Mouse (Mus musculus) hindbrain, embryonic 11.5 days (tissue): ENCODE measurements at regions not wholly inside any gene's neighbourhood (a gene's known extent, or its start where the extent isn't known, plus 50 kb on each side); places are given as distances from the start of the nearest gene placed in this dataset.
"Not testable (repeated sequence)": the region's sequence is repeated elsewhere in the genome, so short reads cannot be mapped to it uniquely, and the experiment has no call there.

ENCODE experiments used
- ATAC-seq: fragments of 200-750 bp; cut with Nextera tagmentation; 2 replicates; pipeline ENCODE4 v1.8.0; 2017; ENCODE audit warnings: mild to moderate bottlenecking, moderate TSS enrichment, moderate library complexity; ENCODE audit not compliant: low FRiP score
- DNase-seq: peaks from one replicate; pipeline ENCODE4 v3.0.0-alpha.2; 2015; ENCODE audit warnings: low spot score
- H3K27ac ChIP-seq: fragments of 300-500 bp; sonication (generic); 2 replicates; pipeline ENCODE4 v1.5.1; 2014; ENCODE audit warnings: mild to moderate bottlenecking, low read depth, low read length
- H3K27me3 ChIP-seq: fragments of 300-500 bp; sonication (generic); 2 replicates; pipeline ENCODE4 v1.6.1; 2014; ENCODE audit warnings: mild to moderate bottlenecking, low read length, moderate library complexity, mixed read lengths; ENCODE audit not compliant: control insufficient read depth, insufficient read depth
- H3K36me3 ChIP-seq: fragments of 300-500 bp; sonication (generic); 2 replicates; pipeline ENCODE4 v1.6.1; 2014; ENCODE audit warnings: mild to moderate bottlenecking, low read length, moderate library complexity, mixed read lengths; ENCODE audit not compliant: control insufficient read depth, insufficient read depth
- H3K4me1 ChIP-seq: fragments of 300-500 bp; sonication (generic); replicated peaks from 2 replicates; pipeline ENCODE4 v1.6.1; 2014; ENCODE audit warnings: low read length, mixed read lengths; ENCODE audit not compliant: control insufficient read depth, insufficient read depth
- H3K4me2 ChIP-seq: fragments of 300-500 bp; sonication (generic); replicated peaks from 2 replicates; pipeline ENCODE4 v1.6.1; 2014; ENCODE audit warnings: mild to moderate bottlenecking, low read depth, low read length
- H3K4me3 ChIP-seq: fragments of 300-500 bp; sonication (generic); 2 replicates; pipeline ENCODE4 v1.5.1; 2014; ENCODE audit warnings: low read depth, low read length
- H3K9ac ChIP-seq: fragments of 300-500 bp; sonication (generic); 2 replicates; pipeline ENCODE4 v1.6.1; 2014; ENCODE audit warnings: low read depth, low read length
- H3K9me3 ChIP-seq: fragments of 300-500 bp; sonication (generic); 2 replicates; pipeline ENCODE4 v1.6.1; 2016; ENCODE audit warnings: low read length; ENCODE audit not compliant: control insufficient read depth
- WGBS: fragments of 180-500 bp; shearing (Covaris S2); extraction: QIAGEN DNeasy Blood & Tissue Kit; methylation state at CpG from one replicate; pipeline ENCODE4 v1.1.7; 2014; 5-methylcytosine and 5-hydroxymethylcytosine counted together

DNA sequence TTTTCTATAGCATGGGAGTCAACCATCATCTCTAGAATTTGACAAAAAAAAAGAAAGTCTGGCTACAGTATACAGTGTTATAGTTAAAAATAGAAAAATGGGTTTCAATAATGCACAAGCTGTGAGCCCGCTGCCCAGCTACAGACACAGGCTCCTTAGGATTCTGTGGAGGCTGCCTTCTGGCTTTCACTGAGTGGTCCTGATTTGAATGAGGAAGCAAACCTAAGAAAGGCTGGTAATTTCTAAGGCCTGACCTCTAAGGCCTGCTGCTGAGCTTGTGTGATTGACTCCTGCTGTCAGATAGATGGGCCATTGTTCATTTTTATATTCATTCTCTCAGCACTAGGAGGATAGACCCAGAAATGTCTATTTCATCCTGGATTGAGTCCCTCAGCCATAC is 67.7 kb downstream of the Alg10b start:
- Histone ChIP-seq H3K36me3 (no peaks in the 10 kb centered on the region), H3K4me3 (no peak overlapping the region), H3K4me1 (no peaks in the 10 kb centered on the region), H3K9ac (no peak overlapping the region), H3K4me2 (no peak overlapping the region), H3K9me3 (no peaks in the 10 kb centered on the region), H3K27me3 (no peaks in the 10 kb centered on the region), H3K27ac (no peak overlapping the region)
- ATAC-seq (no peak; the same call in 1 of the 2 replicates), DNase-seq (peak; percentile 26)
- WGBS, result 56% methylated on average over 1 of the region's 1 CpGs

DNA sequence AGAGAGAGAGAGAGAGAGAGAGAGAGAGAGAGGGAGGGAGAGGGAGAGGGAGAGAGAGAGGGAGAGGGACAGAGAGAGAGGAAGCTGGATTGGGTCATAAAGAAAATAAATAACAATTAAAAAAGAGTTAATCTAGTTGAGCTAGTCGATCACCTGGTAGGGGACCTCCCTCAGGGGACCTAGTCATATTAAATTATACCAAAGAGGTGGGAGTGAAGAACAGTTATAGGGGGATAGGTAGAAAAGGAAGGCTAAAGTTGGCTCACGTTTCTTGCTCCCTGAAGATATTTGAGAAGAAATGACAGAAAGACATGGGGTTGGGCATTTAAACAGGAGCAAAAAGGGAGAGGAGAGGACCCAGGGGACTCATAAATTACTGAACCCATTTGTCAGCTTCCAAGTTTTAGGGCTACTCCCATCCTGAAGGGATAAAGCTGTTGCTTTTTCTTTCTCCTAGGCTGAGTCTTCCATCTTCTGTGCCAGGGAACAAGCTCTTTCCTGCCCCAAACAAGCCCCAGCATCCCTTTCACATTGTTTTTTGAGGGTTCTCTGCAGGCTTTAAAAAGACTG is 70.3 kb downstream of the Alg10b start:
- H3K9me3 ChIP-seq, result no peaks in the 10 kb centered on the region
- 67% methylated on average over 2 of the region's 2 CpGs for WGBS
- DNase-seq (no peak), ATAC-seq (no peak)
- H3K9ac ChIP-seq, result no peak overlapping the region
- no peaks in the 10 kb centered on the region for H3K27me3 ChIP-seq
- H3K27ac ChIP-seq, result no peak overlapping the region
- H3K4me1 ChIP-seq, result no peaks in the 10 kb centered on the region
- no peaks in the 10 kb centered on the region for H3K36me3 ChIP-seq
- H3K4me2 ChIP-seq, result no peak overlapping the region
- no peak overlapping the region for H3K4me3 ChIP-seq

DNA sequence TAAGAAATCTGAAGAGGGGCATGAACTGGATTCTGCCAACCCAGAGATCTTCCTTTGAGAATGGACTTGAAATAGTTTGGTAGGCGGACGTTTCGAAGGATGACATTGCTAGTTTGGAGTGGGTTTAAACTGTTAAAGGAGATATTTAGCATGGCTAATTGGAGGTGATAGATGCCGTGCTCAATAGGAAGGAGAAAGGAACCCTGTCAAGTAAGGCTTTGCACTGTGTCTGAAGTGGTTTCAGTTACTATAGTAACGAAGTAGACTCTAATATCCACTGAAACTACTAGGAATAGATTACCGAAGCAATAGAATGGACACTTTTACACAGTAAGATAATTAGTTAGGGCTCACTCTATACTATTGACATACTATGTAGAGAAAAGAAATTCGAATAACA is 74.5 kb downstream of the Alg10b start:
- no peak overlapping the region for H3K4me3 ChIP-seq
- ATAC-seq, result no peak
- WGBS, result 72% methylated on average over 7 of the region's 7 CpGs

DNA sequence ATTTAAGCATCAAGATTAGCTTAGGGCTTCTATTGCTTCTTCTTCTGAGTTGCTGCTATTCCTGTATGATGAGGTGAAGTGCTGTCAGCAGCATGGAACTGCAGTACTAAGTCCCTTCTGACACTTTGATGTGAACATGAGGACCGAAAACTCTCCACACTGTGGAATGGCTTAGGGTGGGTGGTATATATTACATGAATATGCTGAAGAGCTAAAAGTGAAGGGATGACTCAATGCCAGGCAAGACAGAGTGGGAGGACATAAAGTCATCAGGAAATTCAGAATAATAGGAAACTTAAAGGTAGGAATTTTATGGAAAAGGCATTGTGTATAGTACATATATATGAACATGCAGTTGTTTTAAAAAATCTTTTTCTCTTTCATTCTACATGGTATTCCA is 79.3 kb downstream of the Alg10b start:
- Histone ChIP-seq H3K4me1 (no peaks in the 10 kb centered on the region), H3K36me3 (no peaks in the 10 kb centered on the region), H3K9ac (no peak overlapping the region), H3K4me3 (no peak overlapping the region), H3K9me3 (no peaks in the 10 kb centered on the region), H3K27ac (no peak overlapping the region), H3K27me3 (no peaks in the 10 kb centered on the region), H3K4me2 (no peak overlapping the region)
- WGBS, result 94% methylated on average over 1 of the region's 1 CpGs
- no peak for DNase-seq
- no peak for ATAC-seq

More for the DNA sequence above, 74.5 kb downstream of the Alg10b start:
- Histone ChIP-seq H3K9ac (no peak overlapping the region), H3K27me3 (no peaks in the 10 kb centered on the region), H3K9me3 (no peaks in the 10 kb centered on the region), H3K4me2 (no peak overlapping the region), H3K27ac (no peak overlapping the region), H3K36me3 (no peaks in the 10 kb centered on the region), H3K4me1 (no peaks in the 10 kb centered on the region)
- DNase-seq, result no peak

DNA sequence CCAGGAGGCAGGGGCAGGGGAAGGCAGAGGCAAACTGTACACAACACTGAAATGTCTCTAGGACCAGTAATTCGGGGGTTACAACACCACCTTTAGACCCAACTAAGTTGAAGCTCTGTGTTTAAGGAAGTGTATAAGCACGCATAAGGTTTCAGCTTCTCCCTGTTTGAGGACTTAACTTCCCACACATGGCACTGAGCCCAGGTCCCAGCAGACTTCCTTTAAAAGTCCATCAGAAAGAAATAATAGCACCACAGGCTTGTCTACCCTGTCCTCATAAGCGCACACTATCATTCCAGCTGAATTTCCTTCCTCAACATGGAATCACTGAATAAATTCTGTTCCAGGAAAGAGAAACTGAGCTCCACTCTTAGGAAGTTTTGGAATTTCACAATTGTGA is 80.9 kb downstream of the Alg10b start:
- ATAC-seq, result no peak
- Histone ChIP-seq H3K36me3 (no peaks in the 10 kb centered on the region), H3K4me1 (no peaks in the 10 kb centered on the region), H3K27me3 (no peaks in the 10 kb centered on the region), H3K4me2 (no peak overlapping the region), H3K9ac (no peak overlapping the region), H3K9me3 (no peaks in the 10 kb centered on the region), H3K4me3 (no peak overlapping the region), H3K27ac (no peak overlapping the region)
- no peak for DNase-seq
- 84% methylated on average over 3 of the region's 3 CpGs for WGBS

DNA sequence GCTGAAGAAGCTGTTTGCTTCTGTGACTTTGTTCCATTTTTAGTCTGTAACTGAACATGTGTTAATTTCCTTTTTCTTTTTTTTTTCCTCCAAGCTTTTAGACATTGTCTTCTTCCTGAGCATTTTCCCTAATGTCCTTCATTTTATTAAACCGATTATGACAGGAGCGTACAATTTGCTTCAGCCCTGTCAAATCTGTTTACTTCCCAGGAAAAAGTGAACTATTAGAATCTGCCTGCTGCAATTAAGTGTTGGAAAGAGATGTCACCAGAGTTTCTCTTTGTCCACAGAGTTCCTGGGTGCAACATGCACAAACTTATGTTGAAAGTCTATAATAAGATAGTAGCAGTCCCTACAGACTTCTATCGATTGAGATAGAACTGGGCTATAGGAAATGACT is 82.8 kb downstream of the Alg10b start:
- no peak for ATAC-seq
- Histone ChIP-seq H3K36me3 (no peaks in the 10 kb centered on the region), H3K27me3 (no peaks in the 10 kb centered on the region), H3K4me3 (no peak overlapping the region), H3K27ac (no peak overlapping the region), H3K9me3 (no peaks in the 10 kb centered on the region), H3K4me1 (no peaks in the 10 kb centered on the region), H3K4me2 (no peak overlapping the region), H3K9ac (no peak overlapping the region)
- no peak for DNase-seq
- 90% methylated on average over 3 of the region's 3 CpGs for WGBS

DNA sequence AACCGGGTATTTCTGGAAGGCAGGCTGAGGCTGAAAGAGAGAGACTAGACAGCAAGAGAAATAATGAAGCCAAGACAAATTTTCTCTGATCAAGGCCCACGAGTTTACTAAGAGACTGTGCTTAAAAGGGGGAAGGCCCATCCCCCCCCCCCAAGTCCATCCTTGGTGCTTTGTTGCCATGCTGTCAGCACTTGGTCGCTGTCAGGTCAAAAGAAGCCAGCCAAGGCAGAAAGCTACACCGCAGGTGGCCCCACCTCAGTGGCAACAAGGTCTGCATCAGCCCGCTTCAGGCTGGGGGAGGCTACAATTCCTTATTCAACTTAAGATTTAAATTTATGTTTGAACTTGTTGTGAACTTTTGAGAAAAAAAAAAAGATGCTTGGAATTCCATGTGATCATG is 84.3 kb downstream of the Alg10b start:
- H3K9ac ChIP-seq, ATAC-seq, DNase-seq, H3K27me3 ChIP-seq, H3K4me2 ChIP-seq, H3K27ac ChIP-seq, H3K4me3 ChIP-seq, H3K9me3 ChIP-seq, H3K36me3 ChIP-seq, H3K4me1 ChIP-seq: not testable (repeated sequence)
- 16% methylated on average over 5 of the region's 5 CpGs for WGBS

DNA sequence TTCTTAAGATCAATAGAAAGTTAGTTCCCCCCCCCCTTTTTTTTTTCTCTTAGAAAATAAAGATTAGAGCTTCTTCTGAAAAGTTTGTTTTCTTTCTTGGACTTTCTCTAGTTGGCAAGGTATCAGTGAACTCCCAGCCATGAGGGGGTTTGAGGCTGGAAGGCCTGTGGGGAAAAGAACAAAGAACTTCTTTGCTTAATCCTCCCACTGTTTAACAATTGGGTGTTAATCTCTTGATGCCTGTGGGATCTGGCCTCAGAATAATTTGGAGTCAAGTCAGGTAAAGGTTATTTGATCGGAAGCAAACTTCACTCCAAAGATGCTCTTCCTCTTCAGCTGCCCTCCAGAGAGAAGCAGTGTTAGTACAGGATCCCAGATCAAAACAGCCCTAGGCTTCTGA is 84.8 kb downstream of the Alg10b start:
- no peak overlapping the region for H3K4me3 ChIP-seq
- no peaks in the 10 kb centered on the region for H3K36me3 ChIP-seq
- DNase-seq, result no peak
- H3K4me2 ChIP-seq, result no peak overlapping the region
- no peaks in the 10 kb centered on the region for H3K9me3 ChIP-seq
- no peak overlapping the region for H3K27ac ChIP-seq
- no peak overlapping the region for H3K9ac ChIP-seq
- WGBS, result 21% methylated on average over 1 of the region's 1 CpGs
- no peak for ATAC-seq
- H3K4me1 ChIP-seq, result no peaks in the 10 kb centered on the region
- H3K27me3 ChIP-seq, result no peaks in the 10 kb centered on the region

DNA sequence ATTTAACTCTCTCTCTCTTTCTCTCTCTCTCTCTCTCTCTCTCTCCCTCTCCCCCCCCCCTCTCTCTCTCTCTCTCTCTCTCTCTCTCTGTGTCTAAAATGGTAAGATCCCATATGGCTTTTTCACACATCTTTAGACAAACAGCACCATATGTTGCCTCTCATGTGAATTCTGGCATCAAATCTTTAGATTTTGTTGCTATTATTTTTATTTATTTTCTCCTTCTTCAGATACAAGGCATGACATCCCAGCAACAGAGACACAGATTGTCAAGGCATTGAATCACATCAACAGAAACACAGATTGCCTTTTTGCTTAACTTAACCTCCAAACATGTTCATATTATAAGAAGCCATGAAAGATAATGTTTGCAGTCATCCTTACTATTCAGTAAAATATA is 85.6 kb downstream of the Alg10b start:
- H3K27me3 ChIP-seq, result no peaks in the 10 kb centered on the region
- H3K9me3 ChIP-seq, result no peaks in the 10 kb centered on the region
- ATAC-seq (no peak), DNase-seq (no peak)
- H3K9ac ChIP-seq, result no peak overlapping the region
- H3K4me2 ChIP-seq, result no peak overlapping the region
- no peak overlapping the region for H3K27ac ChIP-seq
- no peak overlapping the region for H3K4me3 ChIP-seq
- no peaks in the 10 kb centered on the region for H3K4me1 ChIP-seq
- no peaks in the 10 kb centered on the region for H3K36me3 ChIP-seq
